Mouse (Mus musculus): ENCODE measurements around the gene Tbc1d22a. TPM values are rescaled to one million over a fixed set of nuclear protein-coding genes. Genes with fewer than 3 reads are reported as not detected.

Gene Tbc1d22a
- polyA plus RNA-seq, 1 experiment from 2014 or later: 13.8 TPM

GRCm38 (mm10) chr15:86277428-86277827 lies 63.2 kb downstream of the Tbc1d22a start:
- Histone ChIP-seq H3K27me3 (no peaks in the 10 kb centered on the region), H3K4me1 (peaks cover 62% of the 10 kb centered on the region), H3K4me2 (replicated peaks) (no peak overlapping the region), H3K27ac (peak overlapping the region; percentile 24), H3K9me3 (replicated peaks) (no peaks in the 10 kb centered on the region), H3K36me3 (no peaks in the 10 kb centered on the region), H3K9ac (no peak overlapping the region), H3K4me3 (no peak overlapping the region)
- 0 out of 2 replicates have a peak, but pooled peaks have one; percentile 21 for ATAC-seq (ENCODE audit: low FRiP score)
- WGBS: 41% methylated on average over 15 of the region's 15 CpGs

GRCm38 (mm10) chr15:86279059-86279974 lies 65.1 kb downstream of the Tbc1d22a start:
- H3K4me1 ChIP-seq: peaks cover 62% of the 10 kb centered on the region
- WGBS: 74% methylated on average over 14 of the region's 14 CpGs
- no peaks in the 10 kb centered on the region for H3K9me3 ChIP-seq (replicated peaks)
- no peak overlapping the region for H3K9ac ChIP-seq
- ATAC-seq (ENCODE audit: low FRiP score): no peak
- no peaks in the 10 kb centered on the region for H3K27me3 ChIP-seq
- H3K4me3 ChIP-seq: no peak overlapping the region
- no peaks in the 10 kb centered on the region for H3K36me3 ChIP-seq
- no peak overlapping the region for H3K4me2 ChIP-seq (replicated peaks)
- H3K27ac ChIP-seq: no peak overlapping the region

GRCm38 (mm10) chr15:86280137-86280536 lies 65.9 kb downstream of the Tbc1d22a start:
- Histone ChIP-seq H3K4me3 (no peak overlapping the region), H3K9ac (no peak overlapping the region), H3K27me3 (no peaks in the 10 kb centered on the region), H3K36me3 (no peaks in the 10 kb centered on the region), H3K9me3 (replicated peaks) (no peaks in the 10 kb centered on the region), H3K27ac (no peak overlapping the region), H3K4me2 (replicated peaks) (no peak overlapping the region), H3K4me1 (peaks cover 60% of the 10 kb centered on the region)
- ATAC-seq (ENCODE audit: low FRiP score): no peak
- WGBS: 62% methylated on average over 4 of the region's 4 CpGs

GRCm38 (mm10) chr15:86283238-86283637 lies 69.0 kb downstream of the Tbc1d22a start:
- Histone ChIP-seq H3K27ac (no peak overlapping the region), H3K4me1 (peaks cover 30% of the 10 kb centered on the region), H3K27me3 (no peaks in the 10 kb centered on the region), H3K9ac (no peak overlapping the region), H3K4me3 (no peak overlapping the region), H3K9me3 (replicated peaks) (no peaks in the 10 kb centered on the region), H3K36me3 (no peaks in the 10 kb centered on the region), H3K4me2 (replicated peaks) (no peak overlapping the region)
- no peak for ATAC-seq (ENCODE audit: low FRiP score)
- 93% methylated on average over 1 of the region's 1 CpGs for WGBS

DNA sequence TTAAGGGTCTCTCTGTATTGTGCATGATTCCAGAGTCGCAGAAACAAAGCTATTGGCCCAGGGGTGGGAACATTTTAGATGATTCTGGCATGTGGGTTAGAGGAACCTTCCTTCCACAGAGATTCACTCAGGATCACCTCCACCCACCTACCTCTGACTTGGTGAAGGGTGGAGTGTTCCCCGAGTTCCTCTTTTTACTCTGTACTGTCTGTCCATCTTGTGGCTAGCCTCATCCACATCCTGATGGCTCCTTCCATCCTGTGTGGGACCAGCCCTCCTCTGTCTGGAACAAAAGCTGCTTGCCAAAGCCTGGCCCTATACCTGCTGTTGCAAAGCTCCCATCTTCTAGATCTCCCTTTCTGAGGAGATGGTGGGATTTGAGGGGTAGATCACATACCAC lies 71.0 kb downstream of the Tbc1d22a start:
- no peak overlapping the region for H3K4me2 ChIP-seq (replicated peaks)
- no peak overlapping the region for H3K9ac ChIP-seq
- 98% methylated on average over 2 of the region's 2 CpGs for WGBS
- H3K27ac ChIP-seq: no peak overlapping the region
- H3K27me3 ChIP-seq: no peaks in the 10 kb centered on the region
- no peak for ATAC-seq (ENCODE audit: low FRiP score)
- H3K9me3 ChIP-seq (replicated peaks): no peaks in the 10 kb centered on the region
- peaks cover 11% of the 10 kb centered on the region for H3K4me1 ChIP-seq
- H3K4me3 ChIP-seq: no peak overlapping the region
- no peaks in the 10 kb centered on the region for H3K36me3 ChIP-seq

- no peak for ATAC-seq (ENCODE audit: low FRiP score)
- no peak overlapping the region for H3K9ac ChIP-seq
- no peak overlapping the region for H3K4me2 ChIP-seq (replicated peaks)
- H3K36me3 ChIP-seq: no peaks in the 10 kb centered on the region
- H3K9me3 ChIP-seq (replicated peaks): no peaks in the 10 kb centered on the region
- H3K4me3 ChIP-seq: no peak overlapping the region
- H3K27me3 ChIP-seq: no peaks in the 10 kb centered on the region
- H3K27ac ChIP-seq: no peak overlapping the region
- WGBS: 92% methylated on average over 3 of the region's 3 CpGs
- H3K4me1 ChIP-seq: peaks cover 17% of the 10 kb centered on the region; the same call in 1 of the 2 replicates
Observed at GRCm38 (mm10) chr15:86290074-86290473, 75.8 kb downstream of the Tbc1d22a start.

- 69% methylated on average over 6 of the region's 6 CpGs for WGBS
- no peak overlapping the region for H3K4me2 ChIP-seq (replicated peaks)
- no peak overlapping the region for H3K4me3 ChIP-seq
- H3K27ac ChIP-seq: peak overlapping the region; percentile 48
- H3K9ac ChIP-seq: no peak overlapping the region
- H3K27me3 ChIP-seq: no peaks in the 10 kb centered on the region
- no peaks in the 10 kb centered on the region for H3K36me3 ChIP-seq
- H3K9me3 ChIP-seq (replicated peaks): no peaks in the 10 kb centered on the region
- ATAC-seq (ENCODE audit: low FRiP score): no peak
- peaks cover 27% of the 10 kb centered on the region for H3K4me1 ChIP-seq
Observed at GRCm38 (mm10) chr15:86292288-86292687, 78.0 kb downstream of the Tbc1d22a start.

- WGBS: 83% methylated on average over 3 of the region's 3 CpGs
- Histone ChIP-seq H3K9me3 (replicated peaks) (no peaks in the 10 kb centered on the region), H3K36me3 (no peaks in the 10 kb centered on the region), H3K4me2 (replicated peaks) (no peak overlapping the region), H3K27ac (no peak overlapping the region), H3K4me1 (peaks cover 27% of the 10 kb centered on the region), H3K9ac (no peak overlapping the region), H3K4me3 (no peak overlapping the region), H3K27me3 (no peaks in the 10 kb centered on the region)
- ATAC-seq (ENCODE audit: low FRiP score): no peak
Observed at GRCm38 (mm10) chr15:86294426-86294825, 80.2 kb downstream of the Tbc1d22a start.

GRCm38 (mm10) chr15:86295722-86296288 lies 81.5 kb downstream of the Tbc1d22a start:
- Histone ChIP-seq H3K27me3 (no peaks in the 10 kb centered on the region), H3K4me3 (no peak overlapping the region), H3K36me3 (no peaks in the 10 kb centered on the region), H3K9me3 (replicated peaks) (no peaks in the 10 kb centered on the region), H3K9ac (no peak overlapping the region), H3K27ac (0 out of 2 replicates have a peak overlapping the region, but pooled peaks have one; percentile 2), H3K4me1 (peaks cover 25% of the 10 kb centered on the region), H3K4me2 (replicated peaks) (no peak overlapping the region)
- no peak for ATAC-seq (ENCODE audit: low FRiP score)
- WGBS: 74% methylated on average over 4 of the region's 4 CpGs

DNA sequence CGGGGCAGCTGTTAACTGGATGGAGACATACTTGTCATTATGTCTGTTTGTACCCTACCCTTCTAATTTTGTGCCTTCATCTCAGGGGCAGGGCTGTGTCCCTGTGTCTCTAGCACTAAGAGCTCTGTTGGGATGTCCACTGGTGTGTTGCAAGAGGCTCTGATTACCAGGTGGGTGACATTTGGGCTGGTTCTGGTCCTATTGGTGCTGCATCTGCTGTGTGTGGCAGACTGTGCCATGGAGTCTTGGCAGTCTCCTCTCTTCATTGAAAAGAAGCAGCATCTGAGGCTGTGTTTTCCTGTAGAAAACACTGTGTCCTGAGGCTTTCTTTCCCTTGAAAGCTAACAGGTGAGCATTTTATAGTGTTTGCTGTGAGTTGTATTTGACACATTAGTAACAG lies 83.0 kb downstream of the Tbc1d22a start:
- no peak for ATAC-seq (ENCODE audit: low FRiP score)
- 96% methylated on average over 1 of the region's 1 CpGs for WGBS
- Histone ChIP-seq H3K9me3 (replicated peaks) (no peaks in the 10 kb centered on the region), H3K27me3 (no peaks in the 10 kb centered on the region), H3K9ac (no peak overlapping the region), H3K4me1 (peaks cover 15% of the 10 kb centered on the region), H3K36me3 (no peaks in the 10 kb centered on the region), H3K27ac (no peak overlapping the region), H3K4me2 (replicated peaks) (no peak overlapping the region), H3K4me3 (no peak overlapping the region)

DNA sequence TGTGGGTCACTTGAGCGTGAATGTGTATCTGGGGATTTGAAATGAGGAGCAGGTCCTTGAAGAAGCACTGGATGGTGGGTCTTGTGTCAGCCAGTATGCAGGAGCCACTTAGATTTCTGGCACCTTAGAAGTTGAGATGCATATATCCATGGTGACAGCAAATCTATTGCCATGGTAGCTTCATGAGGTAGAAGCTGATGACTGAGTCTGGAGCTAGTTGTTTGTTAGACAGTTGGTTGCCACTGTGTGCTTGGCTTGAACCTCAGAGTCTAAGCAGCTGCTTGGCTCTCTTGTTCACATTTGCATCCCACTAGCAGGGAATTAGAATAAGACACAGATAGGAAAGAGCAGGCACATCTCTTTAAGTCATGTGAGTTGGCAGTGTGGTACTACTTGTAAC lies 89.6 kb downstream of the Tbc1d22a start:
- 82% methylated on average over 1 of the region's 1 CpGs for WGBS
- no peak for ATAC-seq (ENCODE audit: low FRiP score)
- H3K4me3 ChIP-seq: no peak overlapping the region

DNA sequence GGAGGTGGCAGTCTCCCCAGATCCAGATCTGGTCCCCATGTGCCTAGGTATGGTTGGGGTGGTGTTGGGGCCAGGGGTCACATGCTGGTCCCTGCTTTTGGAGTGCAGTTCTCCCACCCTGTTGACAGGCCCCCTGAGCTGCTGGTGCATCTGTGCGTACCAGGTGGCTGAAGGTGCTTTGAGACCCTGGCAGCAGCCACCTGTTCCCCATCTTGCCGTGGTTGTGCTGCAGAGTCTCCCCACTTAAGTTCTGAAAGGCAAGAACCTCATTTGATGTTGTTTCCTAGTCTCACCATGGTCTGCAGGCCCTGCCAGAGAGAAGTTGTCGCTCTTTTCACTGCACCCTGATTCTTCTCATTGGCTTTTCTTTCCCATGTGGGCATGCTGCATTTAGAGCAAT lies 90.6 kb downstream of the Tbc1d22a start:
- no peaks in the 10 kb centered on the region for H3K27me3 ChIP-seq
- H3K9ac ChIP-seq: no peak overlapping the region
- H3K9me3 ChIP-seq (replicated peaks): no peaks in the 10 kb centered on the region
- H3K36me3 ChIP-seq: no peaks in the 10 kb centered on the region
- H3K27ac ChIP-seq: no peak overlapping the region
- H3K4me1 ChIP-seq: 0 out of 2 replicates have a peak, but pooled peaks cover 2% of the 10 kb centered on the region
- no peak for ATAC-seq (ENCODE audit: low FRiP score)
- no peak overlapping the region for H3K4me2 ChIP-seq (replicated peaks)
- 91% methylated on average over 3 of the region's 3 CpGs for WGBS
- no peak overlapping the region for H3K4me3 ChIP-seq

More for the DNA sequence above, 89.6 kb downstream of the Tbc1d22a start:
- Histone ChIP-seq H3K4me1 (no peaks in the 10 kb centered on the region), H3K9ac (no peak overlapping the region), H3K27me3 (no peaks in the 10 kb centered on the region), H3K27ac (no peak overlapping the region), H3K9me3 (replicated peaks) (no peaks in the 10 kb centered on the region), H3K4me2 (replicated peaks) (no peak overlapping the region), H3K36me3 (no peaks in the 10 kb centered on the region)
